Mouse (Mus musculus) forebrain, embryonic 14.5 days (tissue): ENCODE measurements around the gene Pigl. TPM values are rescaled to one million over a fixed set of nuclear protein-coding genes. Genes with fewer than 3 reads are reported as not detected.
"Not testable (repeated sequence)": the region's sequence is repeated elsewhere in the genome, so short reads cannot be mapped to it uniquely, and the experiment has no call there.

Source experiments
- ATAC-seq: fragments of 200-750 bp; cut with Nextera tagmentation; 2 replicates; pipeline ENCODE4 v1.8.0; 2017; ENCODE audit warnings: mild to moderate bottlenecking, moderate library complexity
- DNase-seq: peaks from one replicate; pipeline ENCODE4 v3.0.0-alpha.2; 2015; ENCODE audit warnings: low spot score
- H3K27ac ChIP-seq: fragments of 300-500 bp; sonication (generic); 2 replicates; pipeline ENCODE4 v1.5.1; 2014; ENCODE audit warnings: low read depth, mild to moderate bottlenecking, control low read depth, low read length, moderate library complexity
- H3K27me3 ChIP-seq: fragments of 300-500 bp; sonication (generic); replicated peaks from 2 replicates; pipeline ENCODE4 v1.6.1; 2014; ENCODE audit warnings: low read length, control low read depth, mixed read lengths; ENCODE audit not compliant: control insufficient read depth, insufficient read depth
- H3K36me3 ChIP-seq: fragments of 300-500 bp; sonication (generic); 2 replicates; pipeline ENCODE4 v1.6.1; 2014; ENCODE audit warnings: low read length, control low read depth; ENCODE audit not compliant: control insufficient read depth, insufficient read depth
- H3K4me1 ChIP-seq: fragments of 300-500 bp; sonication (generic); 2 replicates; pipeline ENCODE4 v1.6.1; 2014; ENCODE audit warnings: antibody characterized with exemption, low read length, control low read depth; ENCODE audit not compliant: control insufficient read depth, insufficient read depth
- H3K4me2 ChIP-seq: fragments of 300-500 bp; sonication (generic); 2 replicates; pipeline ENCODE4 v1.6.1; 2014; ENCODE audit warnings: mild to moderate bottlenecking, control low read depth, low read length
- H3K4me3 ChIP-seq: fragments of 300-500 bp; sonication (generic); 2 replicates; pipeline ENCODE4 v1.5.1; 2014; ENCODE audit warnings: low read depth, low read length, control low read depth
- H3K9ac ChIP-seq: fragments of 300-500 bp; sonication (generic); 2 replicates; pipeline ENCODE4 v1.6.1; 2014; ENCODE audit warnings: mild to moderate bottlenecking, low read length, control low read depth, moderate library complexity
- H3K9me3 ChIP-seq: fragments of 300-500 bp; sonication (generic); replicated peaks from 2 replicates; pipeline ENCODE4 v1.6.1; 2016; ENCODE audit warnings: low read length, control low read depth, mixed read lengths; ENCODE audit not compliant: control insufficient read depth
- WGBS: fragments of 180-500 bp; shearing (Covaris S2); extraction: QIAGEN DNeasy Blood & Tissue Kit; methylation state at CpG from one replicate; pipeline ENCODE4 v1.1.7; 2014; 5-methylcytosine and 5-hydroxymethylcytosine counted together
- polyA plus RNA-seq: library from polyadenylated mRNA; unstranded; fragments of >200 nt; fragmentation: Nextera tagmentation; extraction: Ambion mirVana; gene quantifications from 2 replicates; pipeline ENCODE4 v1.2.1, GENCODE M21; 2014

Gene Pigl
- polyA plus RNA-seq, 1 experiment from 2014 or later = 5.7 TPM

DNA sequence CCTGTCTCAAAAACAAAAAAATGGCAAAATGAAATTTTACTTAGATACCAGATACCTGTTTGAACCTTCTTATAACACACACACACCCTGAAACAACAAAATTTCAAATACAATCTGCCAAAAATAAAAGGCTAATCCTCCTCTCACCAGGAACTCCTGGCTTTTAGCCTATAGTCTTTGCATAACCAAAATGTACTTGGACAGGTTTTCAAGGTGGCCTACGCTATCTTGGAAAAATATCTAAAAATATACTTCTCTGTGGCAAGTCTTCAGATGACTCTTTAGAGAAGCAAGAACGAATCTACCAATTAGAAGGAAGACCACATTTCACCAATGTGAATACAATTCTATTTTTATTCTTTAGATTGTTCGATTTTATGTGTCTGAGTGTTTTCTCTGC is 12.5 kb upstream of the Pigl start:
- no peaks in the 10 kb centered on the region for H3K9me3 ChIP-seq
- H3K9ac ChIP-seq = no peak overlapping the region
- DNase-seq = no peak
- H3K27me3 ChIP-seq = no peaks in the 10 kb centered on the region
- ATAC-seq = no peak
- H3K4me2 ChIP-seq = no peak overlapping the region
- H3K4me3 ChIP-seq = no peak overlapping the region
- WGBS = 98% methylated on average over 3 of the region's 3 CpGs
- H3K4me1 ChIP-seq = no peaks in the 10 kb centered on the region
- 0 out of 2 replicates have a peak, but pooled peaks cover 8% of the 10 kb centered on the region for H3K36me3 ChIP-seq
- no peak overlapping the region for H3K27ac ChIP-seq

DNA sequence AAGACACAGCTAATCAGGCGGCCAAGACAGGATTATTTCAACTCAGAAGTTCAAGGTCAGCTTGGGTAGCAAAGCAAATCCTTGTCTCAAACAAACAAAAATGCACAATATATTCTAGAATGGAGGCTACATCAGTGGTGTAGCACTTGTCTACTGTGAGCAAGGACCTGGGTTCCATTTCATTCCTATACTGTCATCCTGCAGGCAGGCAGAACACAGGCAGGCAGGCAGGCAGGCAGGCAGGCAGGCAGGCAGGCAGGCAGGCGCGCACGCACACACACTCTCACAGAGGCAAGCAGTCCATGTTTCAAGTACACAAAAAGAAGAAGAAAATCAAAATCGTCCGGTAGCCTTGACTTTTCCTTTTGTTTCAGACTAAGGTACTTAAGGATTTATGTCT is 9.3 kb upstream of the Pigl start:
- Histone ChIP-seq H3K27ac (no peak overlapping the region), H3K9ac (no peak overlapping the region), H3K36me3 (0 out of 2 replicates have a peak, but pooled peaks cover 10% of the 10 kb centered on the region), H3K4me3 (no peak overlapping the region), H3K9me3 (no peaks in the 10 kb centered on the region), H3K4me2 (no peak overlapping the region), H3K27me3 (no peaks in the 10 kb centered on the region), H3K4me1 (no peaks in the 10 kb centered on the region)
- WGBS = 94% methylated on average over 6 of the region's 6 CpGs
- ATAC-seq (no peak), DNase-seq (no peak)

DNA sequence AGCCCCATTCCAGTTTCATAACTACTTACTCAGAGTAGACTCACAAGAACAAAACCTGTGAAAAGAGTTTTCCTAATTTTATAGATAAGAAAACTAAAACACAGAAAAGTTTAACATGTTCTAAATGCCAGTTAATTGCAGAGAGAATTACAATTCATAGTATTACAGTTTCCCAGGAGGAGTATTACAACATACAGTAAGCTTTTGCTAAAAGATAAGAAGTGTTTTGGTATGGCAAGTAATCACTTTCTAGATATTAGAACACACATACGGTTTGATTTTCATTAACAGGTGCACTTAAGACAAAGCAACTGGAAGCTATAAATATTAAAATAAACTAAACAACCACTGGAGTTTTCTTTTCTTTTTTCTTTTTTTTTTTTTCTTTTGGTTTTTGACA is 3.1 kb upstream of the Pigl start:
- Histone ChIP-seq H3K27ac (no peak overlapping the region), H3K36me3 (0 out of 2 replicates have a peak, but pooled peaks cover 3% of the 10 kb centered on the region), H3K9me3 (no peaks in the 10 kb centered on the region), H3K4me1 (peaks cover 7% of the 10 kb centered on the region; the same call in 1 of the 2 replicates), H3K4me3 (no peak overlapping the region), H3K9ac (no peak overlapping the region), H3K27me3 (no peaks in the 10 kb centered on the region), H3K4me2 (peak overlapping the region; percentile 83)
- 77% methylated on average over 1 of the region's 1 CpGs for WGBS
- ATAC-seq (no peak), DNase-seq (no peak)

DNA sequence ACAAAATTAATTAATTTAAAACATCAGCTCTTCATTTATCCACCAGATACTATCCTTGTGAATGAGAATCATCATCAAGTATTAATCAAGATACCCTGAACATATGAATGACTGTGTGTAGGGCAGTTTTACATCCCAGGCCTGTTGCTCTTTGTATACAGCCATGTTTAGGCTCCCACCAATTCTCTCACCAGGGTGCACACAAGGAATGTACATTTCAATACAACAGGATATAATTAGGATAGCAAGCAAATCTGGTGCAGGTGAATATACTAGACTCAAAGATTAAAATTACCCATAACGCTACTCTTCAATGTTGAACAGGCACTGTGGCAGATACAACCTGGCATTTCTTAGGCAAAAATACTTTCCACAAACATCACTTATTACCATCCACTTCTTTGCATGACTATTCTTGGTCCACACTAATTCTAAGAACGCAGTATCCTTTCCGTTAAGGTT is 2.2 kb upstream of the Pigl start:
- ATAC-seq (no peak), DNase-seq (peak; percentile 35)
- WGBS = under 1% methylated on average over 3 of the region's 3 CpGs
- Histone ChIP-seq H3K27ac (peak overlapping the region; percentile 98; the same call in 1 of the 2 replicates), H3K4me3 (peak overlapping the region; percentile 93), H3K27me3 (no peaks in the 10 kb centered on the region), H3K36me3 (no peaks in the 10 kb centered on the region), H3K4me2 (peak overlapping the region; percentile 83), H3K9me3 (no peaks in the 10 kb centered on the region), H3K9ac (peak overlapping the region; percentile 98), H3K4me1 (peaks cover 7% of the 10 kb centered on the region; the same call in 1 of the 2 replicates)

DNA sequence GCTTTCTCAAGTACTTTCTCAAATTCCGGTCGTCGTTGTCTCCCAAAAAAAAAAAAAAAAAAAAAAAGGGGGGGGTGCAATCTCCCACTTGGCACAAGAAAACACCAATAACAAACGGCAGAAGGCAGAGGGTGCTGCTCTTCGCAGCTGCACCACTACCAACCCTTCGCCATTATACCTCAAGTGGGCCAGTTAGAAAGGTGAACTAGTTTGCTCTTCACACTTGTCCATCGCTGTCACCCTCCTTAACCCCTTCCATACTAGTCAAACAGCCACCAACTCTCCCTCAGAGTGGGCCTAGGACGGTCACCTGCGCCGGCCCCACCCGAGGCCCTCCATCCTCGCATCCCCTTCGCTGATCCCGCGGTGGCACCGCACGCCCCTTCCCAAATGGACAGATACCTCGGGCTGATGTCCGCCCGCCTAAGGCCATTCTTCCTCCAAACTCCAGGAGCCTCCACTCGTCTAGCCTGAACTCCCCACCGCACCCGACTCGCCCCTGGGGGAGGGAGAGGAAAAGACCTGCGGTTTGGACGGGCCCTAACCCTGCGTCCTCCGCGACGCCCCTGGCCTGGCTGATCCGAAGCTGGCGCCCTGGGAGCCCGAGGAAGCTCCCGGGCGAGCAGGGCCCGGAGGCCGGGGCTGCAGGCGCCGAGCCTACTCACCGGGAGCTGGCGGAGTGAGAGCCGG is 1.6 kb upstream of the Pigl start:
- WGBS = under 1% methylated on average over 37 of the region's 42 CpGs
- peaks cover 7% of the 10 kb centered on the region; the same call in 1 of the 2 replicates for H3K4me1 ChIP-seq
- no peaks in the 10 kb centered on the region for H3K9me3 ChIP-seq
- ATAC-seq (peak; percentile 78), DNase-seq (peak; percentile 76)
- peak overlapping the region; percentile 83 for H3K4me2 ChIP-seq
- H3K27me3 ChIP-seq = no peaks in the 10 kb centered on the region
- H3K9ac ChIP-seq = peak overlapping the region; percentile 98
- no peaks in the 10 kb centered on the region for H3K36me3 ChIP-seq
- H3K4me3 ChIP-seq = peak overlapping the region; percentile 93
- H3K27ac ChIP-seq = peak overlapping the region; percentile 98

DNA sequence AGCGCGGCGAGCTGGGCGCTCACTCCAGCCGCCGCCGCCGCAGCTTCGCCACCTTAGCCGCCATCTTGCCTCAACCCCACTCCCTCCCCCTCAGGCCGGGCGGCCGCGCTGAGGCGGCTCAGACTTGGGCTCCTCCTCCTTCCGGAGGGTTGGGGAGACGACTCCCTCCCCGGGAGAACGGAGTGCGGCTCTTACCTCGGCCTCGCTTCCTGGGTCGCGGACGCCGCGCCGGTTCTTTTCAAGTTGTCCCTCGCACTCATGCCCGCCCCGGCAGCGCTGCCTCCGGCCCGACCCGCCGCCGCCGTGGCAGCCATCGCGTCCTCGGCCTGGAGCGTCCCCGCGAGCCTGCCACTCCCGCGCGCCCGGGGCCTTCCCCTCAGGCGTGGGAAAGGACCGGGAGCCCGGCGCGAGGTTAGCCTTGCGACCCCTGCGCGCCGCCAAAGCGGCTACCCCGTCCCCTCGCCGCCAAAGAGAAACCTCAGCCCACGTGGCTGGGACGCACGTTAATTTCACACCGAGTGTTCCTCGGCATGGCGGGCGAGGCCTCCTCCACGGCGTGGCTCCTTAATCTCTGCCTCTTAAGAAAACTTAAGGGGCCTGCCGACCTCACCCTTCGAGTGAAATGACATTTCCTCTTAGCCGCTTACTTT is 894 bp upstream of the Pigl start:
- Histone ChIP-seq H3K4me1 (peaks cover 7% of the 10 kb centered on the region; the same call in 1 of the 2 replicates), H3K4me3 (peak overlapping the region; percentile 93), H3K27me3 (no peaks in the 10 kb centered on the region), H3K4me2 (peak overlapping the region; percentile 83), H3K9me3 (no peaks in the 10 kb centered on the region), H3K9ac (peak overlapping the region; percentile 98), H3K36me3 (no peaks in the 10 kb centered on the region), H3K27ac (peak overlapping the region; percentile 98)
- DNase-seq (peak; percentile 95), ATAC-seq (peak; percentile 97)
- WGBS = under 1% methylated on average over 62 of the region's 73 CpGs

DNA sequence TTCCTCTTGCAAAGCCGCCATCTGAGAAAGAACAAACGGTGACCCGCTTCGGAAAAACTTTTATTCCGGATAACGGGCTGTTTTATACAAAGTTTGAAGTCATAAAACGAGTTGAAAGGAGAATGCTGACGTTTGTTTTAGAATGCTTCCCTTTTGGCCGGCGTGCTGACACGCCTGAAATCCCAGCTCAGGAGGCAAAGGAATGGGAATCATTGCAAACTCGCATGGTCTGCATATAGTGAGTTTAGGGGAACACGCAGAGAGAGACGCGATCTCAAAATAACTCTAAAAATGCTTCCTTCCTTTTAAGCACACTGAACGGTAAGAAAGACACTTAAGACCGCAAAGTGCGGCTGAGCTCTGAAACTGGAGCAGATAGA is 379 bp upstream of the Pigl start:
- H3K4me2 ChIP-seq = peak overlapping the region; percentile 83
- under 1% methylated on average over 18 of the region's 18 CpGs for WGBS
- DNase-seq = no peak

DNA sequence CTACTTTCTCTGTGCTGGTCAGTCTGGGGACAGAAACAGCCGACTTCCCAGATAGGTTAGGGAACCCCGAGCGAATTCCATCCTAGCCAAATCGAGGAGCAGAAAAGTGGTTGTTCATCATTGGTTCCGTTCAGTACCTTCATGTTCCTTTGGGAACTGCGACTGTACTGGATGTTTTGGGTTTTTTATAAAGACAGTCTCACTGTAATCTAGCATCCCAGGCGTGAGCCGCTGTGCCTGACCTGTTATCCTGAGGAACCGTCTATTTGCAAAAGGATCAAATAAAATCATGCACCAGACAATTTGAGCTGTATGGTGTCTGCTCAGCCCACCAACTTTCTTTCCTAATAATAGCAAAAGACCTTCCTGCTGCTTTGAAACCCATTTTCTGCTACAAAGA is 520 bp downstream of the Pigl start:
- WGBS = 2% methylated on average over 9 of the region's 9 CpGs
- no peaks in the 10 kb centered on the region for H3K36me3 ChIP-seq
- ATAC-seq (no peak), DNase-seq (no peak)
- H3K27ac ChIP-seq = peak overlapping the region; percentile 98
- H3K27me3 ChIP-seq = no peaks in the 10 kb centered on the region
- H3K4me1 ChIP-seq = peaks cover 7% of the 10 kb centered on the region; the same call in 1 of the 2 replicates
- peak overlapping the region; percentile 93 for H3K4me3 ChIP-seq
- H3K9me3 ChIP-seq = no peaks in the 10 kb centered on the region
- H3K4me2 ChIP-seq = peak overlapping the region; percentile 83
- peak overlapping the region; percentile 98 for H3K9ac ChIP-seq

More for the DNA sequence above, 379 bp upstream of the Pigl start:
- Histone ChIP-seq H3K36me3 (no peaks in the 10 kb centered on the region), H3K4me1 (peaks cover 7% of the 10 kb centered on the region; the same call in 1 of the 2 replicates), H3K4me3 (peak overlapping the region; percentile 93), H3K9ac (peak overlapping the region; percentile 98), H3K9me3 (no peaks in the 10 kb centered on the region), H3K27ac (peak overlapping the region; percentile 98), H3K27me3 (no peaks in the 10 kb centered on the region)
- no peak for ATAC-seq

DNA sequence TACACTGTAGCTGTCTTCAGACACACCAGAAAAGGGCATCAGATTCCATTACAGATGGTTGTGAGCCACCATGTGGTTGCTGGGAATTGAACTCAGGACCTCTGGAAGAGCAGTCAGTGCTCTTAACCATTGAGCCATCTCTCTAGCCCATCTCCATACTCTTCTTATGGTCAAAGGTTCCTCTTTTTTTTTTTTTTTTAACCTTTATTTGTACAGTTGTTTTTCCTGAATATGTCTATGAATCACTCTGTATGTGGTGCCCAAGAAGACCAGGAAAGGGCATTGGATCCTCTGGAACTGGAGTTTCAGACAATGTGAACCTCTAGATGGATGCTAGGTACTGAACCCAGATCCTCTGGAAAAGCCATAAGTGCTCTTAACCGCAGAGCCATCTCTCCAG is 4.3 kb downstream of the Pigl start:
- H3K36me3 ChIP-seq, H3K27me3 ChIP-seq, H3K9me3 ChIP-seq, H3K9ac ChIP-seq, H3K4me1 ChIP-seq, ATAC-seq, DNase-seq, H3K27ac ChIP-seq, H3K4me3 ChIP-seq, H3K4me2 ChIP-seq: not testable (repeated sequence)
- WGBS = 95% methylated on average over 1 of the region's 1 CpGs
